Comparison of ENCODE assay signal across 10 mouse cellular contexts in the genomic region with DNA sequence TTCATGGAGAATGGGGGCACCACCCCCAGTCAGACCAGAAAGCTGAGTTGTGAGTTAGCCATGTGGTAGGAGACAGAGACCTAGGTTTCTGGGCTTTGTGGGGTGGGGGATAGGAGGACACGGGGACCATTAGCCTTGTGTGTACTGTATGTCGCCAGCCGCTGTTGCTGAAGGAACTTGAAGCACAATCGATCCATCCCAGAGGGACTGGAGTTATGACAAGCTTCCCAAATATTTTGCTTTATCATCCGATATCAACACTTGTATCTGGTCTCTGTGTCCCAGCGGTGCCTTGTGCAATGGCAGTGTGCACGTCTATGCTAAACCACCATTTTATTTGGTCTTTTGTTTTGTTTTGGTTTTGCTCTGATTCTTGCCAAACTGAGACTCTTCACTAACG. TPM values are rescaled to one million over a fixed set of nuclear protein-coding genes. Genes with fewer than 3 reads are reported as not detected.
DNase-seq lines count a peak whose midpoint lies in the region; ATAC-seq and TF ChIP-seq lines count a peak whose summit lies in the region.
"Had no signal": no experiment of that assay in that cellular context is flagged by ENCODE, and none has a peak within 500 bp of the region (broad histone marks: within the 10 kb centered on the region; RNA-seq: fewer than 3 reads in every experiment).

No protein-coding gene starts in this region.

- H3K27me3 ChIP-seq in heart, postnatal 0 days (ENCODE audit: control insufficient read depth, insufficient read depth, low read length): peaks cover 65% of the 10 kb centered on the region
- peaks cover 12% of the 10 kb centered on the region; the same call in 1 of the 2 replicates for H3K27me3 ChIP-seq in thymus, adult 2 months (ENCODE audit: control insufficient read depth, insufficient read depth, low read length)
- peaks cover 61% of the 10 kb centered on the region for H3K27me3 ChIP-seq in limb, embryonic 15.5 days
- H3K27me3 ChIP-seq in stomach, postnatal 0 days (ENCODE audit: control insufficient read depth, insufficient read depth, low read length): no peaks in the 10 kb centered on the region
- H3K27me3 ChIP-seq: CH12.LX had no signal

- intact Hi-C loops in heart, postnatal 14 days (cut with DNase I): loop anchor here (5.0 kb wide), 1 partner anchor 146 kb away; no protein-coding TSS in a partner anchor

- TF ChIP-seq CTCF in heart, postnatal 0 days (IDR thresholded peaks at IDR 0.05; ENCODE audit: low read depth): no peak
- TF ChIP-seq CTCF in thymus, adult 2 months (IDR thresholded peaks at IDR 0.05; ENCODE audit: borderline replicate concordance, control insufficient read depth, extremely low read depth, insufficient read depth, low read length, poor library complexity): no peak
- TF ChIP-seq CTCF in stomach, postnatal 0 days (IDR thresholded peaks at IDR 0.05; ENCODE audit: low read depth): no peak

- peaks cover 18% of the 10 kb centered on the region for H3K4me1 ChIP-seq in heart, postnatal 0 days (ENCODE audit: control insufficient read depth, insufficient read depth)
- peaks cover 3% of the 10 kb centered on the region; the same call in 1 of the 2 replicates for H3K4me1 ChIP-seq in thymus, adult 2 months (replicated peaks; ENCODE audit: control insufficient read depth, insufficient read depth, low read length)
- H3K4me1 ChIP-seq in limb, embryonic 15.5 days: peaks cover 35% of the 10 kb centered on the region
- no peaks in the 10 kb centered on the region for H3K4me1 ChIP-seq in stomach, postnatal 0 days (replicated peaks; ENCODE audit: control insufficient read depth, insufficient read depth)

- peak overlapping the region; percentile 98 for H3K4me2 ChIP-seq in heart, postnatal 0 days (ENCODE audit: low read depth, low read length)
- peak overlapping the region; percentile 97 for H3K4me2 ChIP-seq in limb, embryonic 15.5 days
- peak overlapping the region; percentile 95 for H3K4me2 ChIP-seq in stomach, postnatal 0 days (replicated peaks; ENCODE audit: low read depth)

- no peak overlapping the region for H3K9ac ChIP-seq in heart, postnatal 0 days (replicated peaks; ENCODE audit: low read depth, low read length)
- no peak overlapping the region for H3K9ac ChIP-seq in limb, embryonic 15.5 days
- H3K9ac ChIP-seq in stomach, postnatal 0 days (ENCODE audit: low read length): no peak overlapping the region

- WGBS in heart, postnatal 0 days: 48% methylated on average over 8 of the region's 8 CpGs
- WGBS in thymus, adult 2 months: 79% methylated on average over 8 of the region's 8 CpGs
- WGBS in limb, embryonic 15.5 days: 37% methylated on average over 8 of the region's 8 CpGs
- whole genome bisulfite sequencing in stomach, postnatal 0 days: 42% methylated on average over 8 of the region's 8 CpGs

- H3K36me3 ChIP-seq in heart, postnatal 0 days (replicated peaks; ENCODE audit: control insufficient read depth, insufficient read depth, low read length): no peaks in the 10 kb centered on the region
- no peaks in the 10 kb centered on the region for H3K36me3 ChIP-seq in thymus, adult 2 months (ENCODE audit: control insufficient read depth, insufficient read depth, low read length)
- H3K36me3 ChIP-seq in limb, embryonic 15.5 days: no peaks in the 10 kb centered on the region
- H3K36me3 ChIP-seq in stomach, postnatal 0 days (ENCODE audit: control insufficient read depth, insufficient read depth, low read length): no peaks in the 10 kb centered on the region

- H3K9me3 ChIP-seq in heart, postnatal 0 days (replicated peaks; ENCODE audit: control insufficient read depth, low read length): no peaks in the 10 kb centered on the region
- H3K9me3 ChIP-seq in limb, embryonic 15.5 days: no peaks in the 10 kb centered on the region
- H3K9me3 ChIP-seq in stomach, postnatal 0 days (ENCODE audit: control insufficient read depth, low read length): no peaks in the 10 kb centered on the region

- DNase-seq in heart, postnatal 0 days (ENCODE audit: low spot score): no peak
- DNase-seq in heart, postnatal 14 days: no peak
- DNase-seq in thymus, adult 2 months: no peak
- DNase-seq in thymus, adult 18-20 months: no peak
- no peak for DNase-seq in stomach, postnatal 0 days (ENCODE audit: low spot score)
- DNase-seq in spleen, adult 18-20 months: no peak
- DNase-seq in cerebellum, adult 11-12 months: no peak
- DNase-seq: lung, postnatal 10 days had no signal

- H3K4me3 ChIP-seq in heart, postnatal 0 days (ENCODE audit: low read depth, low read length): peak overlapping the region; percentile 59
- H3K4me3 ChIP-seq in thymus, adult 2 months (ENCODE audit: control insufficient read depth, insufficient read depth, low read length): peak overlapping the region; percentile 56
- H3K4me3 ChIP-seq in limb, embryonic 15.5 days: peak overlapping the region; percentile 58
- H3K4me3 ChIP-seq in stomach, postnatal 0 days (ENCODE audit: low read depth, low read length): peak overlapping the region; percentile 65

- no peak for ATAC-seq in heart, postnatal 0 days (ENCODE audit: insufficient read depth, low read depth)
- ATAC-seq in limb, embryonic 15.5 days (ENCODE audit: insufficient number of reproducible peaks, low FRiP score, low TSS enrichment, low read depth): no peak
- ATAC-seq in stomach, postnatal 0 days (ENCODE audit: low FRiP score, low TSS enrichment): no peak

- TF ChIP-seq POLR2A in thymus, adult 2 months (IDR thresholded peaks at IDR 0.05; ENCODE audit: control insufficient read depth, extremely low read depth, insufficient read depth, low read length, poor library complexity): no peak

- no peak overlapping the region for H3K27ac ChIP-seq in heart, postnatal 0 days (ENCODE audit: low read depth)
- H3K27ac ChIP-seq in thymus, adult 2 months (ENCODE audit: control insufficient read depth, insufficient read depth, low read length): no peak overlapping the region
- H3K27ac ChIP-seq in limb, embryonic 15.5 days: no peak overlapping the region
- no peak overlapping the region for H3K27ac ChIP-seq in stomach, postnatal 0 days (replicated peaks)

- no peak for TF ChIP-seq EP300 in heart, postnatal 0 days (IDR thresholded peaks at IDR 0.05; ENCODE audit: low read depth)
- no peak for TF ChIP-seq EP300 in stomach, postnatal 0 days (optimal IDR thresholded peaks at IDR 0.05)

RNA-seq across cellular contexts. Expression of a gene that starts 2.1 kb away (rescaled TPM):
- 3.5 and 6.3 TPM in 2 replicates for total RNA-seq in heart, postnatal 0 days (2014; rRNA removed; ENCODE audit: low replicate concordance)
- polyA plus RNA-seq in heart, postnatal 0 days (2015; fragmentation: Nextera tagmentation; extraction: Ambion mirVana): 0.20 and 0.48 TPM in 2 replicates
- total RNA-seq in heart, postnatal 14 days (2021): 10 to 100 TPM in 1 of 2 experiments, 1 to 10 TPM in 1; 5.2 to 11.5 TPM
- polyA plus RNA-seq in thymus, adult 2 months (2012; rRNA removed): 56.3 and 84.1 TPM in 2 replicates
- 13.6 and 16.5 TPM in 2 replicates for polyA plus RNA-seq in limb, embryonic 15.5 days (2015; fragmentation: Nextera tagmentation; extraction: Ambion mirVana)
- 8.8 and 11.3 TPM in 2 replicates for polyA plus RNA-seq in stomach, postnatal 0 days (2015; fragmentation: Nextera tagmentation; extraction: Ambion mirVana)
- total RNA-seq: CH12.LX had no signal
